Mouse (Mus musculus): ENCODE measurements around the gene Gja1. TPM values are rescaled to one million over a fixed set of nuclear protein-coding genes. Genes with fewer than 3 reads are reported as not detected.
A peak's percentile ranks its signal among the peaks of the same experiment; 100 is the strongest.

The Gja1 gene
- total and polyA plus RNA-seq, 3 experiments, result 26.0 to 45.0 (median 31.2) TPM

DNA sequence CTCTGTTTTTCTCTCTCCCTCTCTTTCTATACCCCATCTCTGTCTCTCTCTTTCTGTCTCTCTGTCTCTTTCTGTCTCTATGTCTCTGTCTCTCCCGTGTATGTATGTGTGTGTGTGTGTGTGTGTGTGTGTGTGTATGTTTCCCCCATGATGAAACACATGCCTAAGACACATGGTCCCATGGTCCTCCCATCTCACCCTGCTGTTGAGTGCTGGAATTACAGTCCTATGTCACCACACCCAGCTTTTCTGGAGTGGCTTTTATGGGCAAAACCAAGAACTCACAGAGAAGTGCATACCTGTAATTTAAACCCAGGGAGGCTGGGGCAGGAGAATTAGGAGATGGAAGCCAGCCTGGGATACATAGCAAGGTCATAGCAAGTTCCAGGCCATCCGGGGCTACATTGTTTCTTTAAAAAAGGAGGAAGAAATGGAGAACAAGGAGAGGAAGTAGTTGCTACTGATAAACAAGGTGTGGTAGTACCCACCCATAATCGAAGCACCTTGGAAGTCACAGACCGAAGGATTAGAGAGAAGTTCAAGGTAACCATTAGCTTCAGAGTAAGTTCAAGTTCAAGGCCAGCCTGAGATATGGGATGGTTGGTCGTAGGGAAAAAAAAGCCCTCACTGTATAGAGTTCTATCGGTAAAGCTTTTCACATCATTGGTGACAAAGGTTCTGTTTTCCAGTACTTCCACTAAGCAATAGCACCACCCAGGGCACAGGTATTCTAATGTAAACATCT, 29.4 kb downstream of the Gja1 start:
- peak; percentile 29 for DNase-seq (ENCODE audit: extremely low read depth)
- peak in 1 of 2 experiments; percentile 44; a peak in 3 of 4 replicates for TF ChIP-seq CTCF (conservative IDR thresholded peaks at IDR 0.05 in 1 of 2, IDR thresholded peaks at IDR 0.05 in 1 of 2; ENCODE audit: low read depth in 2 of 2, low read length in 2 of 2)
- TF ChIP-seq E2F4 (IDR thresholded peaks at IDR 0.05; ENCODE audit: insufficient replicate concordance, low read depth, low read length), result no peak
- TF ChIP-seq MXI1 (IDR thresholded peaks at IDR 0.05; ENCODE audit: low read depth, low read length), result peak; percentile 45; the same call in 1 of the 2 replicates
- peak; percentile 79 for TF ChIP-seq MAX (IDR thresholded peaks at IDR 0.05; ENCODE audit: low read length)
- peak; percentile 85 for TF ChIP-seq MYC (IDR thresholded peaks at IDR 0.05; ENCODE audit: low read depth, low read length)
- no peaks in the 10 kb centered on the region for H3K4me1 ChIP-seq (ENCODE audit: control insufficient read depth in 1 of 2, insufficient read depth in 2 of 2)
- no peak overlapping the region for H3K9ac ChIP-seq (ENCODE audit: insufficient read depth, low read depth)
- dilution Hi-C loops (cut with MboI; ENCODE audit: extremely low pct_ligation_motif_present, extremely low pct_unique_long_range_greater_than_20kb, low sequenced_read_pairs), result no loop called here
- in situ Hi-C loops (cut with MboI; ENCODE audit: low pct_ligation_motif_present, low pct_unique_long_range_greater_than_20kb, low sequenced_read_pairs), result no loop called here
- no peak overlapping the region for H3K4me2 ChIP-seq (ENCODE audit: insufficient read depth, low read depth, poor library complexity, severe bottlenecking)
- H3K79me2 ChIP-seq (replicated peaks; ENCODE audit: control insufficient read depth, extremely low read depth, insufficient read depth, poor library complexity, severe bottlenecking), result no peaks in the 10 kb centered on the region
- no peaks in the 10 kb centered on the region for H3K27me3 ChIP-seq (replicated peaks)
- H3K36me3 ChIP-seq (replicated peaks in 1 of 2; ENCODE audit: control insufficient read depth in 1 of 2, insufficient read depth in 1 of 2, low read length in 1 of 2), result no peaks in the 10 kb centered on the region
- H3K4me3 ChIP-seq (replicated peaks in 1 of 3; ENCODE audit: low read depth in 2 of 3, low read length in 2 of 3, poor library complexity in 1 of 3), result no peak overlapping the region
- H3K9me3 ChIP-seq (replicated peaks; ENCODE audit: low read length), result no peaks in the 10 kb centered on the region
- no peak overlapping the region for H3K27ac ChIP-seq (ENCODE audit: insufficient read depth, low read depth)

DNA sequence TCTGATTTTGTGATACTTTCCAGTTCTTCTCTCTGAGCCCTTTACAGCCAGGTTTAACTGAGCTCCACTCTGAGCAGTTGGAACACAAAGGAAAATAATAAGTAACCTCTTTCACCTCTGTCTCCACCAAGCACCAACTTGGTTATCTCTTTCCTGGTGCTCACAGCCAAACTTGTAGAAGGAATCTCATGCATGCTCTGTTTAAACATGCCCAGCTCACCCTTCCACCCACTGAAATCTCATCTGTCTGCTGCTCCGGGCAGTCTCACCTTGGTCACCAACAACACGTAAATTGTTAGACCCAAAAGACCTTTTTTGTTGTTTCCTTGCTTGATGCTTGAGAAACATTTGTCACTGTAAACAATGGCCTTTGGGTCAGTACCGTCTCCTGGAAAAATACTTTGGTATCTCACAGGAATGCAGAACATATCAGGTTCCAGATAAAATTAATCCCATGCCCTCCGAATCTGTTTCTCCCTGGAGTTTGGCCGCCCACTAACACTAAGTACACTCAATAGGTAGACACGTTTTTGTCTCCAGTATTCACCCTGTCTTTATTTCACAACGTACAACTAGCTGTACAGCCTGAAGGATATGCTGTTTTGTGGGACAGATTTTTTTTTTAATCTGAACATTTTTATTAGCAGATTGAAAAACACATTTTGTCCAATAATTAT, 38.9 kb downstream of the Gja1 start:
- no peak overlapping the region for H3K27ac ChIP-seq (ENCODE audit: insufficient read depth, low read depth)
- no peak overlapping the region for H3K4me2 ChIP-seq (ENCODE audit: insufficient read depth, low read depth, poor library complexity, severe bottlenecking)
- in situ Hi-C loops (cut with MboI; ENCODE audit: low pct_ligation_motif_present, low pct_unique_long_range_greater_than_20kb, low sequenced_read_pairs), result no loop called here
- no peak overlapping the region for H3K4me3 ChIP-seq (replicated peaks in 1 of 3; ENCODE audit: low read depth in 2 of 3, low read length in 2 of 3, poor library complexity in 1 of 3)
- no peaks in the 10 kb centered on the region for H3K36me3 ChIP-seq (replicated peaks in 1 of 2; ENCODE audit: control insufficient read depth in 1 of 2, insufficient read depth in 1 of 2, low read length in 1 of 2)
- H3K9ac ChIP-seq (ENCODE audit: insufficient read depth, low read depth), result no peak overlapping the region
- TF ChIP-seq EP300 (IDR thresholded peaks at IDR 0.05; ENCODE audit: low read length) (no peak), ZNF384 (IDR thresholded peaks at IDR 0.05; ENCODE audit: low read depth, low read length) (no peak), SIN3A (IDR thresholded peaks at IDR 0.05; ENCODE audit: low read length) (no peak), E2F4 (IDR thresholded peaks at IDR 0.05; ENCODE audit: insufficient replicate concordance, low read depth, low read length) (no peak), ZKSCAN1 (IDR thresholded peaks at IDR 0.05; ENCODE audit: borderline replicate concordance, low read depth, low read length) (no peak), MEF2A (IDR thresholded peaks at IDR 0.05; ENCODE audit: borderline replicate concordance, low read depth, low read length) (no peak)
- DNase-seq (ENCODE audit: extremely low read depth), result no peak
- H3K4me1 ChIP-seq (ENCODE audit: control insufficient read depth in 1 of 2, insufficient read depth in 2 of 2), result no peaks in the 10 kb centered on the region; a peak in 1 of 4 replicates
- no peaks in the 10 kb centered on the region for H3K9me3 ChIP-seq (replicated peaks; ENCODE audit: low read length)
- no peaks in the 10 kb centered on the region for H3K27me3 ChIP-seq (replicated peaks)
- dilution Hi-C loops (cut with MboI; ENCODE audit: extremely low pct_ligation_motif_present, extremely low pct_unique_long_range_greater_than_20kb, low sequenced_read_pairs), result no loop called here
- no peaks in the 10 kb centered on the region for H3K79me2 ChIP-seq (replicated peaks; ENCODE audit: control insufficient read depth, extremely low read depth, insufficient read depth, poor library complexity, severe bottlenecking)

DNA sequence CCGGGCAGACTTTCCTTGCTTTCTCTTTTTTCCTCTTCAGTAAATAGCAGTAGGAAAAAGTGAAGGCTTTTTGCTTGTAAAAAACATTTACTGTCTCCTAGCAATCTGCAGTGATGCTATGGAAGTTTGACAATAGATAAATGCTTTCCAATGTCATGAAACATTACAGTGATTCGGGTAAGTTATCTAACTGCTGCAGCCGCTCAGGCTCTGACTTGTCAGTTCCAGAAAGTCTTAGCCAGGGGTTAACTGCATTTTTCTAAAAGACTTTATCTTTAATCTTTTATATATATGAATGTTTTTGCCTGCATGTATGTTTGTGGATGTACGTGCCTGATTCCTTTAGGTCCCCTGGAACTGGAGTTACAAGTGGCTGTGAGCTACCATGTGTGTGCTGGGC, 45.4 kb downstream of the Gja1 start:
- TF ChIP-seq ZKSCAN1 (IDR thresholded peaks at IDR 0.05; ENCODE audit: borderline replicate concordance, low read depth, low read length), result no peak
- no peak for TF ChIP-seq JUND (conservative IDR thresholded peaks at IDR 0.05; ENCODE audit: low read depth, low read length)
- no peak for TF ChIP-seq BHLHE40 (IDR thresholded peaks at IDR 0.05; ENCODE audit: low read depth, low read length)
- TF ChIP-seq JUN (IDR thresholded peaks at IDR 0.05; ENCODE audit: insufficient read depth, low read depth, low read length), result no peak
- TF ChIP-seq PAX5 (IDR thresholded peaks at IDR 0.05; ENCODE audit: low read length), result no peak
- no peak for TF ChIP-seq SMC3 (IDR thresholded peaks at IDR 0.05; ENCODE audit: low read depth, low read length)
- TF ChIP-seq RCOR1 (conservative IDR thresholded peaks at IDR 0.05; ENCODE audit: low read depth, low read length), result no peak
- TF ChIP-seq POLR2A (IDR thresholded peaks at IDR 0.05; ENCODE audit: low read depth, low read length), result no peak
- TF ChIP-seq NRF1 (IDR thresholded peaks at IDR 0.05; ENCODE audit: low read depth, low read length), result no peak
- no peak for TF ChIP-seq MAZ (IDR thresholded peaks at IDR 0.05; ENCODE audit: low read depth, low read length)
- no peak for TF ChIP-seq HCFC1 (IDR thresholded peaks at IDR 0.05; ENCODE audit: low read depth, low read length)
- no peak for TF ChIP-seq IRF4 (IDR thresholded peaks at IDR 0.05; ENCODE audit: low read depth, low read length)
- no peak for TF ChIP-seq TCF12 (IDR thresholded peaks at IDR 0.05; ENCODE audit: low read depth, low read length)
- Histone ChIP-seq H3K27ac (ENCODE audit: insufficient read depth, low read depth) (no peak overlapping the region), H3K9ac (ENCODE audit: insufficient read depth, low read depth) (no peak overlapping the region), H3K79me2 (replicated peaks; ENCODE audit: control insufficient read depth, extremely low read depth, insufficient read depth, poor library complexity, severe bottlenecking) (no peaks in the 10 kb centered on the region), H3K4me3 (replicated peaks in 1 of 3; ENCODE audit: low read depth in 2 of 3, low read length in 2 of 3, poor library complexity in 1 of 3) (no peak overlapping the region), H3K4me2 (ENCODE audit: insufficient read depth, low read depth, poor library complexity, severe bottlenecking) (no peak overlapping the region), H3K4me1 (ENCODE audit: control insufficient read depth in 1 of 2, insufficient read depth in 2 of 2) (peaks cover 0 to 22% of the 10 kb centered on the region in 2 experiments; a peak in 2 of 4 replicates), H3K36me3 (replicated peaks in 1 of 2; ENCODE audit: control insufficient read depth in 1 of 2, insufficient read depth in 1 of 2, low read length in 1 of 2) (no peaks in the 10 kb centered on the region), H3K27me3 (replicated peaks) (no peaks in the 10 kb centered on the region), H3K9me3 (replicated peaks; ENCODE audit: low read length) (no peaks in the 10 kb centered on the region)
- dilution Hi-C loops (cut with MboI; ENCODE audit: extremely low pct_ligation_motif_present, extremely low pct_unique_long_range_greater_than_20kb, low sequenced_read_pairs) (no loop called here), in situ Hi-C loops (cut with MboI; ENCODE audit: low pct_ligation_motif_present, low pct_unique_long_range_greater_than_20kb, low sequenced_read_pairs) (no loop called here)
- no peak for DNase-seq (ENCODE audit: extremely low read depth)

Measured in CH12.LX (cell line).